Mouse (Mus musculus) cerebellum, postnatal 14 days (tissue): ENCODE measurements at regions not wholly inside any gene's neighbourhood (a gene's known extent, or its start where the extent isn't known, plus 50 kb on each side); places are given as distances from the start of the nearest gene placed in this dataset.
"Not testable (repeated sequence)": the region's sequence is repeated elsewhere in the genome, so short reads cannot be mapped to it uniquely, and the experiment has no call there.

ENCODE experiments used
- DNase-seq, 2 experiments: peaks; one replicate each; pipeline ENCODE4 v3.0.0; 2021; ENCODE audit warnings: mixed read lengths in 2 of 2

DNA sequence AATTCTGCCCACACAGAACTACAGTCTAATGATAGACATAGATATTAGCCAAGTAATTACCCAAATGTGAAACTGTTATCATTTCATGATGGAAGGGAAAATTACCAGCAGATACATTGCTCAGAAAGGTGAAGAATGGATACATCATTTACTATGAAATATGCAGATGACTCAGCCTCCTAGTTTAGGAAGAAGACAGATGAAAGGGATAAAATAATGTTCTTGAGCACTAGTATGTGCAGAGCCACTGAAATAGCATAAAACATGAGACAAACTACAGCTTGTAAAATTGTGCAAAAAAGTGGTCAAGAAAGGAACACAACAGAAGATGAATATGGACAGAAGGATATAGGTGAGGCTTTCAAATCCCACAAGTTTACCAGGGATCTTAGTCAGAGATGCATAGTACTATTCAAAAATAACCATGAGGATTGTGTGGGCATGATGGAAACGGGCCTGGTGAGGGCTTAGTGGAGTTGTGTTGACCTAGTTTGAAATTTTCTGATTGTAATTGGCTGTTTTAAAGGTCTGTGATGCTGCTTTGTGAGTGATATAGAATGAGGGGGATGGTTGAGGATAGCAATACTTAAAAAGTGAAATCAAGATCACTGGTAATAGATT, 883.3 kb downstream of the Dnajb9 start:
- no peak for DNase-seq

DNA sequence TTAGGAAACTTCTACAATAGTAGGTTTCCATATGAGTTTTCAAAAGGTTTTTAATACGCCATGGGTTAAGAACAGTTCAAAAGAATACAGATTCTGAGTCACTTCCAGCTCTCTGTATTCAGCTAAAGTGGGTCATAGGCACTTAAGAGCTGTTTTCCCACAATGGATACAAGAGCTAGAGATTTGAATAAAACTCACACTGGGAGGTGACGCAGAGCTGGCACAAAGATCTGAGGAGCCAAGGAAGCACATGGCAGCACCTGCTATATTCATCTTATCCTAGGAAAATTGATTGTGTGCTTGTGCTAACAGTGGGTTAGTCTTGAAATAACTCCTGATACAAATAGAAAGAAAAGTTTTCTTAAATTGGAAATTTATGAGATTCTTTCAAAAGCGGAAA, 899.8 kb downstream of the Dnajb9 start:
- peak; percentile 27 to 37 for DNase-seq

- no peak for DNase-seq
These were observed 903.5 kb downstream of the Dnajb9 start for GRCm38 (mm10) chr12:43306502-43307051.

- no peak for DNase-seq
These were observed 909.6 kb downstream of the Dnajb9 start for GRCm38 (mm10) chr12:43300504-43300903.

GRCm38 (mm10) chr12:43280442-43280841, 929.7 kb downstream of the Dnajb9 start:
- DNase-seq = no peak

GRCm38 (mm10) chr12:43265016-43265415, 945.1 kb downstream of the Dnajb9 start:
- no peak for DNase-seq

DNA sequence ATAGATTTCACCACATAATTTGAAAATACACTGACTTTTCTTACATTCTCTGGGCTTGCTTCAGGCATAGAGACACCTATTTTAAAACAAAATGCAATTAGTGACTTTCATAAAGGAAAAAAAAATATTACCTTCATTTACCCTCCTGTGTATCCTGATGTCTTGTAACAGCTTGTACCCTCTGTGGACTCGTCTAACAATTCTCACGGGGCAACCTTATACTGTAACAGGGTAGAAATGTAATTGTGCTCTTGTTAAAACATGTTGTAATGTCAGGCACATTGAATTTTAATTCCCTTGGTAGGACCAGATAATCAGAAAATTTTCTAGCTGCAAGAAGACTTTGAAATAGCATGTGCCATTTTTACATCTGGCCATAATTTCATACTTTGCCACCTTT, 946.3 kb downstream of the Dnajb9 start:
- DNase-seq = no peak

GRCm38 (mm10) chr12:43225950-43226349, 984.2 kb downstream of the Dnajb9 start:
- DNase-seq = no peak

DNA sequence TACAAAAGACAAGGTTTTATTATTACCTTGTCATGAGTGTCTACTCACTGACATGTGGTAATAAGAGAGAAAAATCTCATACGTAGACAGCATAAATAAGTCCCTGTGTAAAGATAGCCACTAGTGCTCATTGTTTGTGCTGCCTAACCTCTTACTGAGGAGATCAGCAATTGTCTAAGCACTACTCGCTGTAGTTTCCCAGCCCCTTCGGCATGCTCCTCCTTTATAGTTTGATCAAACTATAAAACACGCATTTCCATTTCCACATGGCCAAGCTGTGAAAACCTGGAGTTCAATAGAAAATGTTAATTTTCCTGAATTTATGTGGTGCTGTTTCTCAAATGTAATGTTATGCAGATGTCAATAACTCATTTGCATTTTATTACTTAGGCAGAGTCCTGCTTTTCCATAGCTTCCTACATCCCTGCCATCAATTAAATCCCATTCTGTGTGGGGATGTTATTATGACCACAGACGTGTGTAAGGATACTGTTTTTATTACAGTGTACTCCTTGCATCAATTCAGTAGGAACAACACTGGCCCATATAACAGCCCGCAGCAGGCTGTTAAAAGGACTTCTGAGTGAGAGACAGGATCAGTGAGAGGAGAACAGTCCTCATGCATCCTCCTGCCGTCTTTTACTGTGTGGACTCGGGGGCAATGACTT, 986.2 kb downstream of the Dnajb9 start:
- no peak for DNase-seq

DNA sequence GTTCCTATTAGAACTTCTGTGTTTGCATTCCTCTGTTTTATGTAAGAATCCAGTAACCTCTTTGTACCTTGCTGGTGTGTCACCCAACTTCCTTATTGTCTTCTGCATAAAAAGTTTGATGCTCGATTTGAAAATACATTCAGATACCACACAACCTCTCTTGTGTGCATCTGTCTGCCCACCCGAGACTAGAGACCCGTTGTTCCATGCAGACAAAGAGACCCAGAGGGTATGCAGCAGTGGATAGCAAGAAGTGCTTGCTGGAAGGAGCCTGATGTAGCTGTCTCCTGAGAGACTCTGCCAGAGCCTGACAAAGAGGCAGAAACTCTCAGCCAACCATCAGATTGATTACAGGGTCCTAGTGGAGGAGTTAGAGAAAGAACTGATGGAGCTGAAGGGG, 997.8 kb downstream of the Dnajb9 start:
- DNase-seq = not testable (repeated sequence)

GRCm38 (mm10) chr12:43204589-43204988, 1005.5 kb downstream of the Dnajb9 start:
- no peak for DNase-seq
